ENCODE assay signal across 21 mouse cellular contexts in genomic region chr16:20833301-20833700, GRCm38 (mm10).
DNase-seq lines count a peak whose midpoint lies in the region; ATAC-seq and TF ChIP-seq lines count a peak whose summit lies in the region.
"Had no signal": no experiment of that assay in that cellular context is flagged by ENCODE, and none has a peak within 500 bp of the region (broad histone marks: within the 10 kb centered on the region; RNA-seq: fewer than 3 reads in every experiment).

No protein-coding gene starts in this region.

- H3K4me3 ChIP-seq in intestine, embryonic 14.5 days (ENCODE audit: low read depth, low read length), result no peak overlapping the region
- no peak overlapping the region for H3K4me3 ChIP-seq in intestine, embryonic 16.5 days (ENCODE audit: low read length)
- no peak overlapping the region for H3K4me3 ChIP-seq in lung, embryonic 14.5 days (ENCODE audit: low read depth, low read length)
- H3K4me3 ChIP-seq: forebrain, embryonic 13.5 days; hindbrain, embryonic 15.5 days; liver, embryonic 12.5 days; neural tube, embryonic 12.5 days had no signal

- no peaks in the 10 kb centered on the region for H3K9me3 ChIP-seq in intestine, embryonic 14.5 days (ENCODE audit: control insufficient read depth, low read length)
- H3K9me3 ChIP-seq in intestine, embryonic 16.5 days (ENCODE audit: control insufficient read depth, low read length), result no peaks in the 10 kb centered on the region
- H3K9me3 ChIP-seq in lung, embryonic 14.5 days (ENCODE audit: low read depth, low read length), result no peaks in the 10 kb centered on the region
- H3K9me3 ChIP-seq: forebrain, embryonic 13.5 days; hindbrain, embryonic 15.5 days; liver, embryonic 12.5 days; neural tube, embryonic 12.5 days had no signal

- H3K4me2 ChIP-seq in intestine, embryonic 14.5 days (ENCODE audit: low read length), result no peak overlapping the region
- H3K4me2 ChIP-seq in intestine, embryonic 16.5 days (ENCODE audit: low read depth, low read length), result no peak overlapping the region
- no peak overlapping the region for H3K4me2 ChIP-seq in lung, embryonic 14.5 days
- H3K4me2 ChIP-seq: forebrain, embryonic 13.5 days; hindbrain, embryonic 15.5 days; liver, embryonic 12.5 days; neural tube, embryonic 12.5 days had no signal

- no peak overlapping the region for H3K9ac ChIP-seq in intestine, embryonic 14.5 days (ENCODE audit: low read length)
- no peak overlapping the region for H3K9ac ChIP-seq in intestine, embryonic 16.5 days (ENCODE audit: low read depth, low read length)
- H3K9ac ChIP-seq in lung, embryonic 14.5 days, result no peak overlapping the region
- H3K9ac ChIP-seq: forebrain, embryonic 13.5 days; hindbrain, embryonic 15.5 days; liver, embryonic 12.5 days; neural tube, embryonic 12.5 days had no signal

- peak; percentile 16 for DNase-seq in intestine, embryonic 14.5 days (ENCODE audit: low spot score)
- DNase-seq in lung, embryonic 14.5 days, result no peak
- DNase-seq in lung, postnatal 36 days, result no peak
- DNase-seq in kidney, adult 9 months, result peak; percentile 92
- peak; percentile 17 to 42 for DNase-seq in kidney, postnatal 4 days
- DNase-seq in spleen, postnatal 36 days (ENCODE audit: low spot score in 2 of 2), result no peak
- DNase-seq in adrenal gland, adult 2 months, result no peak
- DNase-seq: adrenal gland, adult 8-10 months; cerebellum, adult 8-10 months; lung, adult 18-20 months; lung, postnatal 14 days; midbrain, embryonic 14.5 days; retina, postnatal 1 day; right cerebral cortex, postnatal 25 days; thymus, adult 2 months had no signal

- 0 out of 2 replicates have a peak, but pooled peaks cover 4% of the 10 kb centered on the region for H3K4me1 ChIP-seq in intestine, embryonic 14.5 days (replicated peaks; ENCODE audit: control insufficient read depth, insufficient read depth, low read length)
- H3K4me1 ChIP-seq in intestine, embryonic 16.5 days (ENCODE audit: control insufficient read depth, insufficient read depth, low read length), result no peaks in the 10 kb centered on the region
- H3K4me1 ChIP-seq in lung, embryonic 14.5 days (ENCODE audit: insufficient read depth), result peaks cover 9% of the 10 kb centered on the region
- H3K4me1 ChIP-seq: hindbrain, embryonic 15.5 days; liver, embryonic 12.5 days had no signal

- peak; percentile 19; the same call in 1 of the 2 replicates for TF ChIP-seq CTCF in lung, embryonic 14.5 days (IDR thresholded peaks at IDR 0.05; ENCODE audit: low read depth)

- H3K27me3 ChIP-seq in intestine, embryonic 14.5 days (replicated peaks; ENCODE audit: control insufficient read depth, insufficient read depth, low read length), result no peaks in the 10 kb centered on the region
- H3K27me3 ChIP-seq in intestine, embryonic 16.5 days (replicated peaks; ENCODE audit: control insufficient read depth, insufficient read depth, low read length), result no peaks in the 10 kb centered on the region
- H3K27me3 ChIP-seq in lung, embryonic 14.5 days (ENCODE audit: insufficient read depth, low read length), result no peaks in the 10 kb centered on the region
- H3K27me3 ChIP-seq: forebrain, embryonic 13.5 days; hindbrain, embryonic 15.5 days; liver, embryonic 12.5 days; neural tube, embryonic 12.5 days had no signal

- no peak for ATAC-seq in intestine, embryonic 14.5 days (replicated peaks; ENCODE audit: low FRiP score, low TSS enrichment, low read depth)
- no peak for ATAC-seq in intestine, embryonic 16.5 days
- no peak for ATAC-seq in lung, embryonic 14.5 days (ENCODE audit: insufficient read depth)
- ATAC-seq: CD4-positive, CD25-positive, alpha-beta regulatory T cell, adult 4 months; forebrain, embryonic 13.5 days; liver, embryonic 12.5 days had no signal

- WGBS in intestine, embryonic 14.5 days, result 73% methylated on average over 8 of the region's 8 CpGs
- 78% methylated on average over 8 of the region's 8 CpGs for WGBS in intestine, embryonic 16.5 days
- WGBS in lung, embryonic 14.5 days, result 72% methylated on average over 8 of the region's 8 CpGs

- H3K36me3 ChIP-seq in intestine, embryonic 14.5 days (ENCODE audit: control insufficient read depth, insufficient read depth, low read length), result no peaks in the 10 kb centered on the region
- H3K36me3 ChIP-seq in intestine, embryonic 16.5 days (ENCODE audit: control insufficient read depth, insufficient read depth, low read length), result no peaks in the 10 kb centered on the region
- H3K36me3 ChIP-seq in lung, embryonic 14.5 days (ENCODE audit: insufficient read depth), result no peaks in the 10 kb centered on the region
- H3K36me3 ChIP-seq: hindbrain, embryonic 15.5 days; liver, embryonic 12.5 days; neural tube, embryonic 12.5 days had no signal

- H3K27ac ChIP-seq in intestine, embryonic 14.5 days (ENCODE audit: low read depth), result no peak overlapping the region
- H3K27ac ChIP-seq in intestine, embryonic 16.5 days (ENCODE audit: low read length), result no peak overlapping the region
- no peak overlapping the region for H3K27ac ChIP-seq in lung, embryonic 14.5 days (ENCODE audit: low read depth)
- H3K27ac ChIP-seq: forebrain, embryonic 13.5 days; hindbrain, embryonic 15.5 days; liver, embryonic 12.5 days; neural tube, embryonic 12.5 days had no signal

Comparison
In these comparisons a context has a peak if more than half of its experiments do, and no peak if none do; other contexts are left out.
1. DNase-seq: peak in intestine, embryonic 14.5 days (single experiment), kidney, adult 9 months (single experiment) and kidney, postnatal 4 days (2 of 2); none in lung, embryonic 14.5 days (single experiment), lung, postnatal 36 days (single experiment), spleen, postnatal 36 days (0 of 2) and adrenal gland, adult 2 months (single experiment).